Mouse (Mus musculus) embryonic fibroblast, embryonic 13.5 days (primary cell): ENCODE results near the gene Tox3. TPM values are rescaled to one million over a fixed set of nuclear protein-coding genes. Genes with fewer than 3 reads are reported as not detected.

ENCODE experiments used
- H3K27ac ChIP-seq: 2 replicates; pipeline ENCODE4 v1.5.1; 2012; ENCODE audit warnings: low read length, control low read depth, inconsistent platforms; ENCODE audit not compliant: insufficient read depth
- H3K4me1 ChIP-seq: 2 replicates; pipeline ENCODE4 v1.6.1; 2011; ENCODE audit warnings: low read length; ENCODE audit not compliant: control insufficient read depth, insufficient read depth
- H3K4me3 ChIP-seq: 2 replicates; pipeline ENCODE4 v1.5.1; 2011; ENCODE audit warnings: mild to moderate bottlenecking, control low read depth, low read length; ENCODE audit not compliant: insufficient read depth
- CTCF ChIP-seq: IDR thresholded peaks from 2 replicates; pipeline ENCODE4 v1.5.1; 2011; ENCODE audit warnings: mild to moderate bottlenecking, control low read depth, low read length, moderate library complexity, borderline replicate concordance; ENCODE audit not compliant: insufficient read depth
- POLR2A ChIP-seq: IDR thresholded peaks from 2 replicates; pipeline ENCODE4 v1.6.1; 2011; ENCODE audit warnings: low read depth, mild to moderate bottlenecking, control low read depth, low read length, moderate library complexity
- polyA plus RNA-seq: library from polyadenylated mRNA; stranded (reverse); fragments of >200 nt; gene quantifications from 2 replicates; pipeline ENCODE4 v1.2.4, GENCODE M21; 2011; ENCODE audit warnings: low read depth; ENCODE audit not compliant: missing spikeins, insufficient read length

The Tox3 gene
- polyA plus RNA-seq, 1 experiment: 1.1 TPM

DNA sequence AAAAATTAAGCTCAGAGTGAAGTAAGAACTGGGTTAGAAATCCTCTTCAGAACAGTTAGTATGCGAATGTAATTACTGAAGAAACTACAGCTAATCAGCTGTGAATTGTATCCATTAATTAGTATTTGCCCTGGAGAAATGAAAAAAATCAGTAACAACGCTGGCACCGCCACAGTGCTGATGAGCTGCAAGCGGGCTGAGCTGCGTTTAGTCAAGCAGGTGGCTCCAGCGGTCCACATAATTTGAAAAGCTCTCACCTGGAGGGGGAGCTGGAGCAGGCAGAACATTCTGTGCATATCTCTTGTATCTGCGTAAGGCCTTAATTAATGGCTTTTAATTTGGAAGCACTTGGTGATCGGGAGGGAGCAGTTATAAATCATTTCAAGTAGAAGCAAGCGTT is 71.4 kb downstream of the Tox3 start:
- no peak overlapping the region for H3K4me3 ChIP-seq
- TF ChIP-seq CTCF: no peak
- TF ChIP-seq POLR2A: no peak
- H3K27ac ChIP-seq: no peak overlapping the region
- no peaks in the 10 kb centered on the region for H3K4me1 ChIP-seq

DNA sequence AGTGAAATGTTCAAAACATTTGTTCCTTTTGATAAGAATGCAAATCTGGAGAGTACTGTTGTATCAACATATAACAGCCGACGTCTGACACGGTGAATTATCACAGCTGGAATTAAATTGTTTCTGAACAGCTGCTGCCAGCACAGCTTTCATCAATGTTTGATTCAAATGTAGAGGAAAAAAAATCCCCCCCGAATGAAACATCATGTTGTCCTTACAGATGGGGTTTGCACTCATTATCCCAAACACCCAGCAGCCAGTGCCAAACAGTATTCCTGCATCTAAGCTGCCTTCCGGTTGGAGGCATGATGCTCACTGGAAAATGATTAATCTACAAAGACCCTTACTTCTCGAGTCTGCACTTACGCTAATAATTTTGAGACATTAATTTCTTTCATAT is 75.0 kb downstream of the Tox3 start:
- no peak overlapping the region for H3K4me3 ChIP-seq
- H3K27ac ChIP-seq: no peak overlapping the region
- H3K4me1 ChIP-seq: no peaks in the 10 kb centered on the region
- no peak for TF ChIP-seq POLR2A
- no peak for TF ChIP-seq CTCF

DNA sequence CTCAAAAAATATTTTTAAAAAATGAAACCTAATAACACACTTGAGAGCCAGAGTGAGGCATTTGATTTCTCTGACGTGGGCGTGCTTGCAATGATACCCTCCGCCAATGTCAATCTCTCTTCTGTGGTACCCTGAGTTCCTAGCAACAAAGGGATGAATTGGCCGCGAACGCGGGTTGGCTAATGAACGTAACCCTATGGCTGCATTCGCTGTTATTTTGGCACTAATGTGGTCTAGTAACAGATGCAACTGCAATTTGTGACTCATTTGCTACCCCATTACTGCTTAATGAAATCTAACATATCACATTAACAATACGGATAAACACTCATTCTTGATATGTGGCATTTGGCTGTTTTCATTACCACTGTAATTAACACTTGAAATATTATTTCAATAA is 76.2 kb downstream of the Tox3 start:
- H3K4me1 ChIP-seq: no peaks in the 10 kb centered on the region
- TF ChIP-seq CTCF (no peak), POLR2A (no peak)
- no peak overlapping the region for H3K4me3 ChIP-seq
- no peak overlapping the region for H3K27ac ChIP-seq

DNA sequence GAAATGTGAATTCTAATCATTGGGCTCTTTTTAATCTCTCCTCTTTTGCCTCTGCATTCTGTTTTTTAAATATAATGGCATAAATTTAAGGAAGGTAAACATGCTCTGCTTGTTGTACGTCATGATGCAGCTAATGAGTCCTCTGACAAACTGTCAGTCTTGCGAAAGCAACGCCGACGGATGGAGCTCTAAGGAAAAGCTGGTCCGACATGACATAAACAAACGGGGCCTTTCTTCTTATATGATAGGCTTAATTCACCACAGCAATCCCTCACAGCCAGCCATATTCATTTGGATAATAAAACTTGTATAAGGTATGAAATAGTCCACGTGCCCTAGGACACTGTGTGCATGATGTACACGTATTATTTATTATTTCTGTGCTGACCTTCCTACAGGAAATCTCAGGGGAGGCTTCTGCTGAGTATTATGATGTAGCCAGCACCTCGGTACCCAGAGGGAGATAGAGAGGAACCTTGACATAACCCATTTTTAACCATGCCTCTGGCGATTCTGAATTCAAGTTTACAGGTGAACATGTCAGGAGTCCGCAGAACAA is 80.4 kb downstream of the Tox3 start:
- Histone ChIP-seq H3K4me3 (no peak overlapping the region), H3K27ac (no peak overlapping the region), H3K4me1 (no peaks in the 10 kb centered on the region)
- no peak for TF ChIP-seq CTCF
- TF ChIP-seq POLR2A: no peak

DNA sequence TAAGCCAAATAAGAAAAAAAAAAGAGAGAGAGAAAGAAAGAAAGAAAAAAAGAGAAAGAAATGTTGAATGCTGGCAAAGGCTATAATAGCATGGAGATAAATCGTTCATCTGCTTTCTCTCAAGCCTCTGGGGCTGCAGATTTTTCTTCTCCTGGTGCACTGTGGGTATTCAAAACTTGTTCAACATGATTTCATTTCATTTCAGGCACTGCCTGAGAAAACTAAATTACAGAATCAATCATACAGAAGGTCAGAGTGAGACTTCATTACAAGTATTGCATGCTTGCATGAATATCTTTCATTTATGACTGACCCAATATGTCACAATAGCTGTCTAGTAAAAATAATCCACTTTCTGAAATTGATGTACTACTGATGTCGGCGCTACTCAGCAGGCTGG is 81.2 kb downstream of the Tox3 start:
- TF ChIP-seq CTCF (no peak), POLR2A (no peak)
- Histone ChIP-seq H3K4me1 (no peaks in the 10 kb centered on the region), H3K4me3 (no peak overlapping the region), H3K27ac (no peak overlapping the region)

DNA sequence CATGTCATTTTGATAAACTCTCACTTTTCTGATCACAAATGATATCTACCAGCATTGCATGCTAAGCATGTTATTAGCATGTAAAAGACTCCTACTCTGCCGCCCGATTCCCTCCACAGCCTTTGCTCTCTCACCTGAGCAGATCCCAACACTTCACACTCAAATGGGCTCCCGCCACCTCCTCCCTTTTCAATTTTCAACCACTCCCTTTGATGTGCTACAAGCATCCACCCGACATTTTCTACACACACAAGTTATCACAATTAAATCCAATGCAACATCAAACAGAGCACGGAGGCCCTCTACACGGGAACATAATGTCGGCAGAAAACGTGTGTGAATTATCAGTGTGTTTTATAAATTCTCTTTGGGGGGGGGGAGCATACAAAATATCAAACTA is 81.9 kb downstream of the Tox3 start:
- H3K27ac ChIP-seq: no peak overlapping the region
- H3K4me1 ChIP-seq: no peaks in the 10 kb centered on the region
- no peak overlapping the region for H3K4me3 ChIP-seq
- no peak for TF ChIP-seq POLR2A
- TF ChIP-seq CTCF: no peak

DNA sequence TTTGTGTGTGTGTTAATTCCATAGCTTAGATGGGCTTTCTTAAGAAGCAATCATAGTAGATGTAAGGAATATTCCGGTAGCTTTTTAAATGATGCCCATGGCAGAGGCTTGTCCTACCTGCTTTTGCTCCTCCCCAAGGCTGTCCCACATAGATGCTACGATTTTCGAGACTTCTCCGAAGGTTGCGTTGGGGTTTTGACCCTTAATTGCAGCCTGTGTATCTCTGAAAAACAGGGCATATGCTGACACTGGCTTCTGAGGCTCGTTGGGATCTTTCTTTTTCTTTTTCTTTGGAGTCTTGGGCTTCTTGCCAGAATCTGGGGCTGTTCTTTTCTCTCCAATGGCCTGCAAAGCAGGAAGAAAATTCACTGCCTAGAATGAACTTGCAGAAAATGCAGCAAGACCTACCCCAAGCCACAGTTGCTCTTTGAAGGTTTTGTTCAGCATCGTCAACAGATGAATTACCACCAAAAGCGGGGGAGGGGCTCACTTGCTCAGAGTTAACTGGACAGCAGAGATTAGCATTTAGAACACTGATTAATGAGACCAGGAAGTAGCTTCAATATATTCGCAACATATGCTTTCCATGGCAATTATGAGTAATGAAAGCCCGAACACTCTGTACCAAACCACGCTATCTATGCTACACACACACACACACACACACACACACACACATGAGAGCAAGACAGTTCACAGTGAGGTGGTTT is 93.8 kb downstream of the Tox3 start:
- TF ChIP-seq POLR2A: no peak
- TF ChIP-seq CTCF: no peak
- Histone ChIP-seq H3K4me3 (no peak overlapping the region), H3K27ac (no peak overlapping the region), H3K4me1 (peaks cover 5% of the 10 kb centered on the region)

DNA sequence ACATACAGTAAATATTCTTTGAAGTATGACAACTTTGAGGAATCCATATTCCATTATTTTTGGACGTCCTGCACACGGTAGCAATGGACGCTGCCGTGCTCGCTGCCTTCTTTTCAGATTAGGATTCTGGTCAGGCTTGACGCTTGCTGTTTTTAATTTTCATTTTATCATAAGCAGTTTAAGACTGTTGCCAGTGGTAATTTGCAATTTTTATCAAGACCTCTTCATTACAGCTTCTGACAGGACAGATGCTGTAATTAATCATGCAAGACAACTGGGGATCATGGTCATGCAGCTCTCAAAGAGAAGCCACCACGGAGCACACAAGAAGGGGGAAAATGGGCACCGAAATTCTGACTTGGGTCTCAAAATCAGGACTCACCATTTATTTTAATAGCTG is 101.8 kb downstream of the Tox3 start:
- Histone ChIP-seq H3K27ac (no peak overlapping the region), H3K4me3 (no peak overlapping the region), H3K4me1 (no peaks in the 10 kb centered on the region)
- no peak for TF ChIP-seq POLR2A
- no peak for TF ChIP-seq CTCF

DNA sequence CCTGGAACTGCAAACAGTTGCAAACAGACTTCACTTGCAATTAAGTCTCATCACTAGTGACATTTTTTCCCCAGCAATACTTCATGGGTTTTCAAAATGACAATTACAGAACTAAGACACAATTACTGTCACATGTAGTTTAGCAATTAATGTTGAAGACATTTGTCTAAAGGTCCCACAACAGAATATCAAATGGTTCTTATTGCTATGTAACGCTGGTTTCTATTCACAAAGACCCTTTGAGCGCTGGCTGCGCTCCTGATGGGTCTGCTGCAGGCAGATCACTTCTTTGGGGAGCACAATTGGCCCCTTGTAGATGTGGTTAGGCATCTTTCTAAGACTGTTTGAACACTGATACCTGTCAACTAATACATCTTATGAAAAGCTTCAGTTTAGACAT is 102.3 kb downstream of the Tox3 start:
- Histone ChIP-seq H3K4me3 (no peak overlapping the region), H3K27ac (no peak overlapping the region), H3K4me1 (no peaks in the 10 kb centered on the region)
- TF ChIP-seq CTCF (no peak), POLR2A (no peak)

DNA sequence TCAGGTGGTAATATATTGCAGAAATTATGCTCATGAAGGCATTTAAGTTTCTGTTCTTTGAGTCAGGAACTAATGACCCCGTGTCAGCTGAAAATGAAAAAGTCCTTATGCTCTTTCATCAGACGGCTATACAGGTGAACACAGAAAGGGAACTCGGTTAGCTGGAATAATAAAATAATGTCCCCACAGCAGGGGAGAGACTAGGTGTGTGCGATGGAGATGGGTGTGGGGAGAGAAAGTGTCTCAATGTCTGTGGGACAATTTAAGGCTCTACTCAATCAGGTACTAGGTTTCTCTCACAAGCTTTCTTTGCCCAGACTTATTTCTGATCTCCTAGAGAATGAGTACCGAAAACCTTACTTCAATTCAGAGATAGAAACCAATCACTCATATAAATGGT is 103.0 kb downstream of the Tox3 start:
- TF ChIP-seq CTCF (no peak), POLR2A (no peak)
- Histone ChIP-seq H3K4me1 (no peaks in the 10 kb centered on the region), H3K4me3 (no peak overlapping the region), H3K27ac (no peak overlapping the region)
